Mouse (Mus musculus): ENCODE data around the gene Praf2.

Praf2 gene

DNA sequence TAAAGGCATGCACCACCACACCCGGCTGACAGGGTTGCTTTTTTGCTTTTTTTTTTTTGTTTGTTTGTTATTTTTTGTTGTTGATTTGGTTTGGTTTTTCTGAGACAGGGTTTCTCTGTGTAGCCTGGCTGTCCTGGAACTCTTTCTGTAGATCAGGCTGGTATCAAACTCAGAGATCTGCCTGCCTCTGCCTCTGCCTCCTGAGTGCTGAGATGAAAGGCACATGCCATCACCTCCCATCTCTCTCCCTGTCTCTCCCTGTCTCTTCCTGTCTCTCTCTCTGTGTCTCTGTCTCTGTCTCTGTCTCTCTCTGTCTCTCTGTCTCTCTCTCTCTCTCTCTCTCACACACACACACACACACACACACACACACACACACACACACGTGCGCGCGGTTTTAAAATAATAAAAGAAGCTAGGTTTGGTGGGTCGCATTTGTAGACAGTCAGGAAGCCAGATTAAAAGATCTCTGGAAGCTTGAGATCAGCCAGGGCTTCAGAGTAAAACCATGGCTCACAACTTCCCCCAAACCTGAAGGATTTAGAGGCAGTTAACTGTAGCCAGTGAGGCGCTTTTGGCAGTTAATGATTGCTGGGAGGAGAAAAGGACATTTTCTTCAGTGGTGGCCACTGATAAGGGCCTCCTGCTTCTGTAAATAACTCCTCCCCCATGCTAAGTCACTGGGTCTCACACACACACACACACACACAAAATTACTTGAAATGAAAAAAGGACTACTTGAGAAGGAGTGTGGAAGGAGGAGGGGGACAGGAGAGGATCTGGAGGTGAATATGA is 50.4 kb downstream of the Praf2 start:
- DNase-seq (ENCODE audit: extremely low spot score) = no peak

DNA sequence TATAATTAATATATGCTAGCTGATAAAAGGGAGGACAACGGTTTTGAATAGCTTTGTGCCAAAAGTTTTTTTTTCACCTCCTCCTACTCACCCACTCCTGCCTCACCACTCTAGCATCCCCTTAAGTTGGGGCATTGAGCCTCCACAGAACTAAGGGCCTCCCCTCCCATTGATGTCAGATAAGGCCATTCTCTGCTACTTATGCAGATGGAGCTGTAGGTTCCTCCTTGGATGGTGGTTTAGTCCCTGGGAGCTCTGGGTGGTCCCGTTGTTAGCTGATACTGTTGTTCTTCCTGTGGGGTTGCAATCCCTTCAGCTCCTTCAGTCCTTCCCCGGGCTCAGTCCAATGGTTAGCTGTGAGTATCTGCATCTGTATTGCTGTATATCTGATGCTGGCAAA is 51.1 kb downstream of the Praf2 start:
- DNase-seq (ENCODE audit: extremely low spot score) = no peak

Measured in embryo, embryonic 9.5 days (tissue).